Comparison of ENCODE assay signal across 28 mouse cellular contexts in genomic region chr3:107231202-107231601, GRCm38 (mm10). TPM values are rescaled to one million over a fixed set of nuclear protein-coding genes. Genes with fewer than 3 reads are reported as not detected.
DNase-seq lines count a peak whose midpoint lies in the region; ATAC-seq and TF ChIP-seq lines count a peak whose summit lies in the region.
"Had no signal": no experiment of that assay in that cellular context is flagged by ENCODE, and none has a peak within 500 bp of the region (broad histone marks: within the 10 kb centered on the region; RNA-seq: fewer than 3 reads in every experiment).

No protein-coding gene starts in this region.

- no peak overlapping the region for H3K4me3 ChIP-seq in gastrocnemius, adult 2 months
- H3K4me3 ChIP-seq in kidney, embryonic 15.5 days (replicated peaks): no peak overlapping the region
- no peak overlapping the region for H3K4me3 ChIP-seq in neural tube, embryonic 13.5 days
- H3K4me3 ChIP-seq: embryonic facial prominence, embryonic 15.5 days; erythroblast, embryonic 14.5 days; forebrain, embryonic 10.5 days; heart, embryonic 12.5 days; hindbrain, embryonic 10.5 days had no signal

- 0 out of 2 replicates have a peak, but pooled peaks cover 9% of the 10 kb centered on the region for H3K27me3 ChIP-seq in kidney, embryonic 15.5 days
- peaks cover 14% of the 10 kb centered on the region for H3K27me3 ChIP-seq in neural tube, embryonic 13.5 days
- H3K27me3 ChIP-seq: embryonic facial prominence, embryonic 15.5 days had no signal

- 33% methylated on average over 4 of the region's 4 CpGs for WGBS in kidney, embryonic 15.5 days
- WGBS in neural tube, embryonic 13.5 days: 59% methylated on average over 4 of the region's 4 CpGs

- no peaks in the 10 kb centered on the region for H3K36me3 ChIP-seq in kidney, embryonic 15.5 days
- no peaks in the 10 kb centered on the region for H3K36me3 ChIP-seq in neural tube, embryonic 13.5 days
- H3K36me3 ChIP-seq: embryonic facial prominence, embryonic 15.5 days; forebrain, embryonic 10.5 days; heart, embryonic 12.5 days; hindbrain, embryonic 10.5 days had no signal

- peak; percentile 63 for ATAC-seq in kidney, embryonic 15.5 days (replicated peaks; ENCODE audit: low FRiP score)
- ATAC-seq in neural tube, embryonic 13.5 days (ENCODE audit: low read depth): no peak
- ATAC-seq: forebrain, embryonic 14.5 days had no signal

- intact Hi-C loops in gastrocnemius, adult 2 months (cut with DNase I): loop anchor here (5.0 kb wide), 1 partner anchor 141 kb away; no protein-coding TSS in a partner anchor
- intact Hi-C loops in gastrocnemius, postnatal 14 days (cut with DNase I; ENCODE audit: low total_unique reads): no loop called here

- 0 out of 2 replicates have a peak, but pooled peaks cover 9% of the 10 kb centered on the region for H3K4me1 ChIP-seq in kidney, embryonic 15.5 days
- H3K4me1 ChIP-seq in neural tube, embryonic 13.5 days (replicated peaks): no peaks in the 10 kb centered on the region

- no peak overlapping the region for H3K9ac ChIP-seq in kidney, embryonic 15.5 days
- H3K9ac ChIP-seq in neural tube, embryonic 13.5 days: 0 out of 2 replicates have a peak overlapping the region, but pooled peaks have one; percentile 23
- H3K9ac ChIP-seq: embryonic facial prominence, embryonic 15.5 days; heart, embryonic 12.5 days; hindbrain, embryonic 14.5 days had no signal

- no peak for TF ChIP-seq CTCF in gastrocnemius, adult 2 months (IDR thresholded peaks at IDR 0.05)

- DNase-seq in gastrocnemius, adult 2 months: no peak
- DNase-seq in gastrocnemius, postnatal 14 days: no peak
- no peak for DNase-seq in kidney, adult 9 months
- no peak for DNase-seq in neural tube, embryonic 10.5 days (ENCODE audit: extremely low spot score, low spot score)
- no peak for DNase-seq in layer of hippocampus, postnatal 10 days (ENCODE audit: low spot score in 2 of 2)
- DNase-seq: adrenal gland, postnatal 10 days; cerebellum, adult 11-12 months; cerebellum, adult 9-10 months; cerebellum, postnatal 25 days had no signal

- no peak overlapping the region for H3K4me2 ChIP-seq in kidney, embryonic 15.5 days
- H3K4me2 ChIP-seq in neural tube, embryonic 13.5 days: no peak overlapping the region
- H3K4me2 ChIP-seq: heart, embryonic 12.5 days; hindbrain, embryonic 14.5 days had no signal

- no peaks in the 10 kb centered on the region for H3K9me3 ChIP-seq in kidney, embryonic 15.5 days (replicated peaks)
- no peaks in the 10 kb centered on the region for H3K9me3 ChIP-seq in neural tube, embryonic 13.5 days
- H3K9me3 ChIP-seq: embryonic facial prominence, embryonic 15.5 days; forebrain, embryonic 10.5 days; heart, embryonic 12.5 days; hindbrain, embryonic 10.5 days had no signal

- H3K27ac ChIP-seq in gastrocnemius, adult 2 months: peak overlapping the region; percentile 9; the same call in 1 of the 2 replicates
- no peak overlapping the region for H3K27ac ChIP-seq in kidney, embryonic 15.5 days
- H3K27ac ChIP-seq in neural tube, embryonic 13.5 days (replicated peaks): no peak overlapping the region
- H3K27ac ChIP-seq: embryonic facial prominence, embryonic 15.5 days; forebrain, embryonic 10.5 days; hindbrain, embryonic 10.5 days; hindbrain, embryonic 14.5 days had no signal

RNA-seq across cellular contexts. Expression of gene A630076J17Rik, which starts 0.8 kb away (rescaled TPM):
- not detected for total RNA-seq in gastrocnemius, adult 2 months (2021)
- not detected for total RNA-seq in gastrocnemius, postnatal 14 days (2021)
- polyA plus RNA-seq in kidney, embryonic 15.5 days (2015; fragmentation: Nextera tagmentation; extraction: Ambion mirVana): not detected in 2 replicates
- not detected in 2 replicates for polyA plus RNA-seq in neural tube, embryonic 13.5 days (2015; fragmentation: Nextera tagmentation; extraction: Ambion mirVana)
- not detected for total RNA-seq in layer of hippocampus, postnatal 10 days (2021)
- total RNA-seq: adrenal gland, postnatal 4 days; gastrocnemius, adult 8-10 months; gastrocnemius, postnatal 4 days; heart, adult 18-20 months; heart, postnatal 25 days; MEL had no signal
- polyA plus RNA-seq: brain, embryonic 14.5 days; cortical plate, adult 2 months; embryonic facial prominence, embryonic 15.5 days; erythroblast, embryonic 14.5 days; forebrain, embryonic 10.5 days; forebrain, embryonic 14.5 days; heart, embryonic 12.5 days; hindbrain, embryonic 10.5 days; hindbrain, embryonic 14.5 days had no signal

RNA-seq across cellular contexts. Expression of gene Prok1, which starts 8.3 kb away (rescaled TPM):
- not detected for total RNA-seq in gastrocnemius, adult 2 months (2021)
- total RNA-seq in gastrocnemius, postnatal 14 days (2021): not detected
- polyA plus RNA-seq in kidney, embryonic 15.5 days (2015; fragmentation: Nextera tagmentation; extraction: Ambion mirVana): not detected in 2 replicates
- polyA plus RNA-seq in neural tube, embryonic 13.5 days (2015; fragmentation: Nextera tagmentation; extraction: Ambion mirVana): not detected in 2 replicates
- total RNA-seq in layer of hippocampus, postnatal 10 days (2021): not detected
- total RNA-seq: gastrocnemius, adult 8-10 months; heart, postnatal 25 days; MEL had no signal
- polyA plus RNA-seq: C2C12; embryonic facial prominence, embryonic 15.5 days; erythroblast, embryonic 14.5 days; forebrain, embryonic 10.5 days; forebrain, embryonic 14.5 days; heart, embryonic 12.5 days; heart, embryonic 16.5 days had no signal

RNA-seq across cellular contexts. Expression of gene Cym, which starts 9.7 kb away (rescaled TPM):
- total RNA-seq in gastrocnemius, adult 2 months (2021): not detected
- total RNA-seq in gastrocnemius, postnatal 14 days (2021): not detected
- 0.17 TPM in 1 of 2 replicates, not detected in the other for polyA plus RNA-seq in kidney, embryonic 15.5 days (2015; fragmentation: Nextera tagmentation; extraction: Ambion mirVana)
- polyA plus RNA-seq in neural tube, embryonic 13.5 days (2015; fragmentation: Nextera tagmentation; extraction: Ambion mirVana): 0.27 and 1.2 TPM in 2 replicates
- total RNA-seq in layer of hippocampus, postnatal 10 days (2021): not detected
- total RNA-seq: gastrocnemius, adult 8-10 months; gastrocnemius, postnatal 4 days; heart, adult 18-20 months had no signal
- polyA plus RNA-seq: C2C12; erythroblast, embryonic 14.5 days; forebrain, embryonic 10.5 days; forebrain, embryonic 14.5 days; hindbrain, embryonic 10.5 days; hindbrain, embryonic 14.5 days had no signal

RNA-seq across cellular contexts. Expression of gene Lamtor5, which starts 47.5 kb away (rescaled TPM):
- total RNA-seq in gastrocnemius, adult 2 months (2021): 10 to 100 TPM; 57.8 to 64.8 TPM
- 10 to 100 TPM; 46.8 to 53.2 TPM for total RNA-seq in gastrocnemius, postnatal 14 days (2021)
- 192 and 199 TPM in 2 replicates for polyA plus RNA-seq in kidney, embryonic 15.5 days (2015; fragmentation: Nextera tagmentation; extraction: Ambion mirVana)
- 220 and 227 TPM in 2 replicates for polyA plus RNA-seq in neural tube, embryonic 13.5 days (2015; fragmentation: Nextera tagmentation; extraction: Ambion mirVana)
- total RNA-seq in layer of hippocampus, postnatal 10 days (2021): 10 to 100 TPM; 55.2 to 60.4 TPM

RNA-seq across cellular contexts. Expression of gene Kcna10, which starts 48.3 kb away (rescaled TPM):
- total RNA-seq in gastrocnemius, adult 2 months (2021): under 1 TPM in 1 of 2 experiments, not detected in 1; 0.11 TPM
- under 1 TPM in 1 of 2 experiments, not detected in 1; 0.10 TPM for total RNA-seq in gastrocnemius, postnatal 14 days (2021)
- not detected in 2 replicates for polyA plus RNA-seq in kidney, embryonic 15.5 days (2015; fragmentation: Nextera tagmentation; extraction: Ambion mirVana)
- polyA plus RNA-seq in neural tube, embryonic 13.5 days (2015; fragmentation: Nextera tagmentation; extraction: Ambion mirVana): not detected in 2 replicates
- not detected for total RNA-seq in layer of hippocampus, postnatal 10 days (2021)
- total RNA-seq: adrenal gland, postnatal 10 days; adrenal gland, postnatal 4 days; gastrocnemius, adult 8-10 months; heart, adult 18-20 months; heart, postnatal 25 days; MEL had no signal
- polyA plus RNA-seq: brain, embryonic 14.5 days; C2C12; embryonic facial prominence, embryonic 15.5 days; erythroblast, embryonic 14.5 days; forebrain, embryonic 10.5 days; forebrain, embryonic 14.5 days; heart, embryonic 12.5 days; heart, embryonic 16.5 days; hindbrain, embryonic 10.5 days; hindbrain, embryonic 14.5 days had no signal
